Mouse (Mus musculus) telencephalon, adult 2 months (tissue): ENCODE measurements around the gene Vmn2r57.
A peak's percentile ranks its signal among the peaks of the same experiment; 100 is the strongest.
"Not testable (repeated sequence)": the region's sequence is repeated elsewhere in the genome, so short reads cannot be mapped to it uniquely, and the experiment has no call there.

Source experiments
- DNase-seq: peaks from one replicate; pipeline ENCODE4 v3.0.0-alpha.2; 2011; ENCODE audit warnings: low read depth, low spot score

Gene Vmn2r57

GRCm38 (mm10) chr7:41448596-41448995 is at the start of gene Vmn2r57:
Vmn2r57 (minus strand) TSS chr7:41448696.
- DNase-seq = not testable (repeated sequence)

DNA sequence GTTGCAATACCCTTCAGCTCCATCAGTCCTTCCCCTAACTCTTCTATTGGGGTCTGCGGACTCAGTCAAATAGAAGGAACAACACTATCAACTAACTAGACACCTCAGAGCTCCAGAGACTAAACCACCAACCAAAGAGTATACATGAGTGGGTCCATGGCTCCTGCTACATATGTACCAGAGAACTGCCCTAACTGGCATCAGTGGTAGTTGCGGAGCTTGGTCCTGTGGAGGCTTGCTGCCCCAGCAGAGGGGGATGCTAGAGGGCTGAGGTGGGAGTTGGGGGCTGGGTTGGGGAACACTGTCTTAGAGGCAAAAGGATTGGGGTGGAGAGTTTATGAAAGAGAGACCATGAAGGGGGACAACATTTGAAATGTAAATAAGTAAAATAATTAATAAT is 49.4 kb upstream of the Vmn2r57 start:
- no peak for DNase-seq

GRCm38 (mm10) chr7:41451864-41452263 is 3.4 kb upstream of the Vmn2r57 start:
- no peak for DNase-seq

GRCm38 (mm10) chr7:41394130-41394529 is 54.4 kb downstream of the Vmn2r57 start:
- DNase-seq = no peak

DNA sequence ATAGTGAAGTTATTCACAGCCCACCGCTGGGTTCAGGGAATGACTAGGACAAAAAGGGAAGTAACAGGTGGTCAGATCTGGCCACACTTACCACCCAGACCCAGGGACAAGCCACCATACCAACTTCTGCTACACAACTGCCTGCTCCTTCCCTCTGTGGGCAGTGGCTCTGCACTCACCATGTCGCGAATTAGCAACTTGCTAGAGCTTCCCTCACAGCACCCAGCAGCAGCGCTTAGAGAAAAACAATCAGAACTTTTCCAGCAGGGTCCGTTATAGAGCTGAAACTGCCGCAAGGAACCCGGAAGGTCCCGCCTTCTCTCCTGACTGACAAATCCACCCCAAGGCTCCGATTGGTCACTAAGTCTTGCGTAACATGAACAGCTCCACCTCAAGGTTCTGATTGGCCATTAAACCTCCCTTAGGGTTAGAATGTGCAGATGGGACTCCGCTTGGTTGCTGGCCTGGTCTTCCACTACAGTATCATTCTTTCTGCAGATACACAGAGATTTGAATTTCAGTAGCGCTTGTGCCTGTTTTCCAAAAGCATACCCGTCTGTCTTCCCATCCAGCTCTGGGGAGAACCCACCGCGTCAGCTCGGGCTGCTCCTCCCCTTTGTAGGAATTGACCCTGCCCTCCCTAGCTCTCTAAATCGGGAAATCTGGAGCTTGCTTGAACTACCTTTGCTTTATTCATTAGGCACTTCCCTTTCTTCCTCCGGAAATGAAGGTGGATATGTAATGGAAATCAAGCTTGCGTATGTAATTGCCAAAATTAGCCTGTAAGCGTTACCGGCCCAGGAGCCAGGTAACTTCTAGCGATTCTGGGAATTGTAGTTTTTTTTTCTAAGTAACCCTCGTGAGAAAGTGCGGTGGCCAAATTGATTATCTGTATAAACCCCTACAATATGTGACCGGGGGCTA is 55.2 kb downstream of the Vmn2r57 start, which contains the start of gene AI987944:
Gene AI987944 (minus strand): TSS at position 332 of the 924 bp plus-strand sequence.
- DNase-seq = peak; percentile 95
